Mouse (Mus musculus) brain, embryonic 14.5 days (tissue): ENCODE data around the gene Rita1.

ENCODE experiments used
- CTCF ChIP-seq: fragments of 200-500 bp; IDR thresholded peaks from 2 replicates; pipeline ENCODE4 v1.5.1; 2012; ENCODE audit warnings: inconsistent platforms, mild to moderate bottlenecking, moderate library complexity, borderline replicate concordance; ENCODE audit not compliant: insufficient read depth, insufficient read length; ENCODE audit errors: extremely low read depth
- POLR2A ChIP-seq: fragments of 200-500 bp; IDR thresholded peaks from 2 replicates; pipeline ENCODE4 v1.6.1; 2012; ENCODE audit warnings: mild to moderate bottlenecking, inconsistent platforms, borderline replicate concordance; ENCODE audit not compliant: poor library complexity, insufficient read depth, insufficient read length, severe bottlenecking; ENCODE audit errors: extremely low read depth

DNA sequence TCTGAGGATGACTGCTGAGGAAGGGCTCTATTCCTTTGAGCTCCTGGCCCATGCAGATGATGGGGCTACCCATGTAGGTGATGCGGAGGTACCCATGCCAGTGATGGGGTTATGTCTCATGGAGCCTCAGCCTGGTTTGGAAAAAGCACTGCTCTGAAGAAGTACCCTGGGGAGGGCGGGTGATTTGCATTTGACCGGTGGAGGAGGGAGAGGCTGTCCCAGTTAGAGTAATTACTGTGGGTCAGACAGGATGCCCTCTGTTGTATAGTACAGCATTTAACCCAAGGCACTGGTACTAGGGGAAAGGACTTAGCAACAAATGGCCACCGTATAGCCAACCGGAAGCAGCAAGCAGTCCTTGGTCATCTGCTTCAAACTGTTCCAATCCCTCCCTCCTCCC, 22.5 kb upstream of the Rita1 start:
- TF ChIP-seq POLR2A (no peak), CTCF (no peak)
